Mouse (Mus musculus): Measurements from ENCODE around the gene Calca.

DNA sequence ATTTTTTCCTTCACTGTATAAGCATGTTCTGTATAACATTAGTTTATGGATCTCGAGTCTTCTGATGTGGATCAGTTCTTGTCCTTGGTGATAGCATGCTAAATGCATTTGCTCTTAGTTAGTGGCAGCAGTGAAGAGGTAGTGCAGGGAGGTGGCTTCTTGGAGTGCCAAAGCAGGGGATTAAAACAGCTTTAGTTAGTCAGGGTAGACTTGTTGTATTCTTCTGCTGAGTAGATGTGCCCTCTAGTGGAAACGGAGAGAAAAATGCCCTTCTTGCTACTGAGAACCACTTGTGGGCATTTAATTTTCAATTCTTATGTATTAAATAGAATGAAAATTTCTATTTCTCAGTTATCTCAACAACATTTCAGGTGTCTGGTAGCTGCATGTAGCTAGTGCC lies 36.5 kb upstream of the Calca start:
- TF ChIP-seq CTCF (IDR thresholded peaks at IDR 0.05; ENCODE audit: extremely low read depth, insufficient read length, insufficient replicate concordance, low read depth, low read length) (no peak), POLR2A (IDR thresholded peaks at IDR 0.05; ENCODE audit: low read depth, low read length) (no peak)
